Mouse (Mus musculus) layer of hippocampus, adult 11-12 months (tissue): ENCODE data around the gene Nav1.

Source experiments
- DNase-seq: peaks from one replicate; pipeline ENCODE4 v3.0.0; 2022; ENCODE audit warnings: low spot score

Nav1 gene

GRCm38 (mm10) chr1:135607019-135607418, at the start of gene Nav1:
Gene Nav1, minus strand, starts transcription at chr1:135607295.
- DNase-seq, result no peak

GRCm38 (mm10) chr1:135653909-135654308, 46.8 kb upstream of the Nav1 start:
- DNase-seq, result no peak

GRCm38 (mm10) chr1:135645459-135646195, 38.5 kb upstream of the Nav1 start:
- no peak for DNase-seq

GRCm38 (mm10) chr1:135644110-135644509, 37.0 kb upstream of the Nav1 start:
- DNase-seq, result no peak

- DNase-seq, result no peak
These were observed 36.6 kb upstream of the Nav1 start for GRCm38 (mm10) chr1:135643691-135644090.

GRCm38 (mm10) chr1:135639853-135640252, 32.8 kb upstream of the Nav1 start:
- DNase-seq, result no peak

GRCm38 (mm10) chr1:135639093-135639492, 32.0 kb upstream of the Nav1 start:
- no peak for DNase-seq

GRCm38 (mm10) chr1:135637574-135638008, 30.5 kb upstream of the Nav1 start:
- DNase-seq, result no peak

GRCm38 (mm10) chr1:135636111-135636511, 29.0 kb upstream of the Nav1 start:
- no peak for DNase-seq

GRCm38 (mm10) chr1:135635323-135636064, 28.4 kb upstream of the Nav1 start:
- DNase-seq, result peak; percentile 37

- DNase-seq, result no peak
These were observed 27.7 kb upstream of the Nav1 start for GRCm38 (mm10) chr1:135634791-135635190.

- DNase-seq, result no peak
These were observed 26.8 kb upstream of the Nav1 start for GRCm38 (mm10) chr1:135633884-135634283.

- DNase-seq, result no peak
These were observed 26.4 kb upstream of the Nav1 start for GRCm38 (mm10) chr1:135633478-135633877.

- DNase-seq, result no peak
These were observed 25.1 kb upstream of the Nav1 start for GRCm38 (mm10) chr1:135632199-135632598.

- peak; percentile 81 for DNase-seq
These were observed 24.4 kb upstream of the Nav1 start for GRCm38 (mm10) chr1:135631515-135631914.

- DNase-seq, result no peak
These were observed 22.8 kb upstream of the Nav1 start for GRCm38 (mm10) chr1:135629846-135630245.

- no peak for DNase-seq
These were observed 19.1 kb upstream of the Nav1 start for GRCm38 (mm10) chr1:135626218-135626617.

GRCm38 (mm10) chr1:135625741-135626140, 18.6 kb upstream of the Nav1 start:
- DNase-seq, result no peak

GRCm38 (mm10) chr1:135624646-135625045, 17.6 kb upstream of the Nav1 start:
- DNase-seq, result no peak

- DNase-seq, result no peak
These were observed 16.0 kb upstream of the Nav1 start for GRCm38 (mm10) chr1:135623136-135623535.

- no peak for DNase-seq
These were observed 14.2 kb upstream of the Nav1 start for GRCm38 (mm10) chr1:135621307-135621706.

GRCm38 (mm10) chr1:135619932-135620391, 12.9 kb upstream of the Nav1 start:
- DNase-seq, result no peak

GRCm38 (mm10) chr1:135619130-135619529, 12.0 kb upstream of the Nav1 start:
- DNase-seq, result peak; percentile 43
